8 mouse cellular contexts compared by ENCODE assay signal in the genomic region with DNA sequence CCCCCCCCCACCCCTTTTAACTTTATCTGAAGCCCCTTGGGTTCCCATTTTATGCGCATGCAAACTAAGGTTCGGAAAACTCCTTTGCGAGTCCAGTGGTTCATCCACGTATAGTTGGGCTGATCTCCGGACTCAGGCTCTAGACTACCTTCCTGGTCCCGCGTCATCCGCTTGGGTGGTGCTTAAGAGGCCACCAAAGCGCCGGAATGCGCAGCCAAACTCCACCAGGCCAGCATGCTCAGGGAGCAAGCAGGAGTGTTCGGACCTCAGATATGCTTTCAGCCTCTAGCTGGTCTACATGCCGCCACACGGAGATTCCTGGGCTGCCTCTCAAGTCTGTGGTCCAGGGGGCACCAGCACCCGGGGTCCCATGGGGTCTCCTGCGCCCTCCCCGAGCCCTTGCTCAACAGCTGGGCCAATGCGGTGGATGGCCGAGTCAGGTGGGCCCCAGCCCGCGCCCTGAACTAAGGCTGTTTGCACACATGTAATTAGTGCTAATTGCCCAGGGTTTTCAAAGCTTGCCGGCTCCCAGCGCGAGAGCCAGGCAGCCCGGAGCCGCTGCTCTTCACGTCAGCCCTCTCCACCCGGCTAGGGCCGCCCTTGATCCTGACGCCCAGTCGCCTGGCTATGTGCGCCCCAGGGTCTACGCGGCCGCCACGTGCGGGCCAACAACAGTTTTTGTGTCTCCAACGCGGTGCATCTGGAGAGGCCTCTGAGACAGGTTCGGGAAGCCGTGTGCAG.
DNase-seq lines count a peak whose midpoint lies in the region; ATAC-seq lines count a peak whose summit lies in the region.

No protein-coding gene starts in this region.

- H3K9ac ChIP-seq in heart, embryonic 14.5 days (ENCODE audit: low read length): peak overlapping the region; percentile 31; the same call in 1 of the 2 replicates
- peak overlapping the region; percentile 33 for H3K9ac ChIP-seq in hindbrain, embryonic 16.5 days (ENCODE audit: low read depth, low read length)
- H3K9ac ChIP-seq in midbrain, embryonic 16.5 days (ENCODE audit: low read depth, low read length): peak overlapping the region; percentile 37

- no peak for DNase-seq in heart, adult 11 months
- DNase-seq in ZHBTc4 (ENCODE audit: low read depth, low spot score): peak; percentile 64
- no peak for DNase-seq in frontal cortex, postnatal 25 days (ENCODE audit: low spot score in 2 of 2)
- DNase-seq in urinary bladder, postnatal 36 days (ENCODE audit: low spot score in 2 of 2): no peak

- 3% methylated on average over 41 of the region's 41 CpGs for WGBS in heart, embryonic 14.5 days
- WGBS in hindbrain, embryonic 16.5 days: 3% methylated on average over 41 of the region's 41 CpGs
- WGBS in midbrain, embryonic 16.5 days: 4% methylated on average over 41 of the region's 41 CpGs

- no peaks in the 10 kb centered on the region for H3K36me3 ChIP-seq in heart, embryonic 14.5 days (ENCODE audit: control insufficient read depth, insufficient read depth, low read length)
- H3K36me3 ChIP-seq in hindbrain, embryonic 16.5 days (ENCODE audit: control insufficient read depth, insufficient read depth, low read length): no peaks in the 10 kb centered on the region
- H3K36me3 ChIP-seq in midbrain, embryonic 16.5 days (ENCODE audit: control insufficient read depth, insufficient read depth, low read length): no peaks in the 10 kb centered on the region

- peak overlapping the region; percentile 62 for H3K4me2 ChIP-seq in heart, embryonic 14.5 days (ENCODE audit: low read length)
- peak overlapping the region; percentile 64 for H3K4me2 ChIP-seq in hindbrain, embryonic 16.5 days (ENCODE audit: low read length)
- H3K4me2 ChIP-seq in midbrain, embryonic 16.5 days (ENCODE audit: low read length): peak overlapping the region; percentile 70

- no peak overlapping the region for H3K27ac ChIP-seq in heart, embryonic 14.5 days (replicated peaks in 1 of 2; ENCODE audit: control insufficient read depth in 1 of 2, insufficient read depth in 1 of 2, low read depth in 2 of 2, low read length in 2 of 2)
- no peak overlapping the region for H3K27ac ChIP-seq in hindbrain, embryonic 16.5 days (ENCODE audit: low read depth, low read length)
- H3K27ac ChIP-seq in midbrain, embryonic 16.5 days (ENCODE audit: low read length): no peak overlapping the region

- no peak for ATAC-seq in heart, embryonic 14.5 days (ENCODE audit: insufficient number of reproducible peaks, insufficient read depth, low FRiP score, low read depth)
- peak; percentile 46 for ATAC-seq in hindbrain, embryonic 16.5 days
- peak; percentile 61 for ATAC-seq in midbrain, embryonic 16.5 days
- ATAC-seq in megakaryocyte progenitor cell, adult 5-6 weeks (replicated peaks; ENCODE audit: poor library complexity): no peak

- no peaks in the 10 kb centered on the region for H3K9me3 ChIP-seq in heart, embryonic 14.5 days (ENCODE audit: control insufficient read depth, low read length)
- H3K9me3 ChIP-seq in hindbrain, embryonic 16.5 days (ENCODE audit: control insufficient read depth, low read length): no peaks in the 10 kb centered on the region
- no peaks in the 10 kb centered on the region for H3K9me3 ChIP-seq in midbrain, embryonic 16.5 days (replicated peaks; ENCODE audit: control insufficient read depth, low read length, poor library complexity, severe bottlenecking)

- peaks cover 72% of the 10 kb centered on the region for H3K27me3 ChIP-seq in heart, embryonic 14.5 days (ENCODE audit: control insufficient read depth, insufficient read depth, low read length)
- peaks cover 29% of the 10 kb centered on the region for H3K27me3 ChIP-seq in hindbrain, embryonic 16.5 days (replicated peaks; ENCODE audit: control insufficient read depth, insufficient read depth, low read length)
- peaks cover 36% of the 10 kb centered on the region for H3K27me3 ChIP-seq in midbrain, embryonic 16.5 days (ENCODE audit: control insufficient read depth, insufficient read depth, low read depth, low read length)

- peaks cover 7 to 8% of the 10 kb centered on the region in 2 experiments; a peak in 3 of 4 replicates for H3K4me1 ChIP-seq in heart, embryonic 14.5 days (ENCODE audit: control insufficient read depth in 2 of 2, insufficient read depth in 2 of 2, low read length in 2 of 2)
- peaks cover 11% of the 10 kb centered on the region for H3K4me1 ChIP-seq in hindbrain, embryonic 16.5 days (ENCODE audit: control insufficient read depth, insufficient read depth, low read depth, low read length)
- peaks cover 14% of the 10 kb centered on the region for H3K4me1 ChIP-seq in midbrain, embryonic 16.5 days (ENCODE audit: control insufficient read depth, insufficient read depth, low read length)

- peak overlapping the region; percentile 11 to 23; a peak in 3 of 4 replicates for H3K4me3 ChIP-seq in heart, embryonic 14.5 days (ENCODE audit: control insufficient read depth in 1 of 2, insufficient read depth in 1 of 2, low read depth in 1 of 2, low read length in 2 of 2)
- H3K4me3 ChIP-seq in hindbrain, embryonic 16.5 days (ENCODE audit: low read length): peak overlapping the region; percentile 38
- peak overlapping the region; percentile 34 for H3K4me3 ChIP-seq in midbrain, embryonic 16.5 days (ENCODE audit: low read depth, low read length)

Comparison
In these comparisons a context has a peak if more than half of its experiments do, and no peak if none do; other contexts are left out.
1. ATAC-seq: peak in hindbrain, embryonic 16.5 days (single experiment) and midbrain, embryonic 16.5 days (single experiment); none in heart, embryonic 14.5 days (single experiment) and megakaryocyte progenitor cell, adult 5-6 weeks (single experiment).
2. Peak in every context shown above with its lines, with median percentiles within 50 percentile points of each other: H3K4me2 ChIP-seq, H3K4me3 ChIP-seq and H3K9ac ChIP-seq.